Mouse (Mus musculus) neural tube, embryonic 15.5 days (tissue): Measurements from ENCODE around the gene Popdc2. TPM values are rescaled to one million over a fixed set of nuclear protein-coding genes. Genes with fewer than 3 reads are reported as not detected.

Experiments
- ATAC-seq: fragments of 200-750 bp; cut with Nextera tagmentation; 2 replicates; pipeline ENCODE4 v1.8.0; 2017; ENCODE audit warnings: mild to moderate bottlenecking, moderate TSS enrichment, moderate library complexity; ENCODE audit not compliant: low FRiP score
- H3K27ac ChIP-seq: fragments of 300-500 bp; sonication (generic); replicated peaks from 2 replicates; pipeline ENCODE4 v1.5.1; 2015; ENCODE audit warnings: mild to moderate bottlenecking, inconsistent platforms
- H3K27me3 ChIP-seq: fragments of 300-500 bp; sonication (generic); replicated peaks from 2 replicates; pipeline ENCODE4 v1.6.1; 2015; ENCODE audit warnings: inconsistent platforms
- H3K36me3 ChIP-seq: fragments of 300-500 bp; sonication (generic); 2 replicates; pipeline ENCODE4 v1.6.1; 2015; ENCODE audit warnings: inconsistent platforms
- H3K4me1 ChIP-seq: fragments of 300-500 bp; sonication (generic); 2 replicates; pipeline ENCODE4 v1.6.1; 2015; ENCODE audit warnings: inconsistent platforms
- H3K4me2 ChIP-seq: fragments of 300-500 bp; sonication (generic); 2 replicates; pipeline ENCODE4 v1.6.1; 2015; ENCODE audit warnings: inconsistent platforms, mild to moderate bottlenecking, moderate library complexity
- H3K4me3 ChIP-seq: fragments of 300-500 bp; sonication (generic); replicated peaks from 2 replicates; pipeline ENCODE4 v1.5.1; 2015; ENCODE audit warnings: mild to moderate bottlenecking, inconsistent platforms
- H3K9ac ChIP-seq: fragments of 300-500 bp; sonication (generic); replicated peaks from 2 replicates; pipeline ENCODE4 v1.6.1; 2015; ENCODE audit warnings: mild to moderate bottlenecking, inconsistent platforms
- H3K9me3 ChIP-seq: fragments of 300-500 bp; sonication (generic); replicated peaks from 2 replicates; pipeline ENCODE4 v1.6.1; 2016; ENCODE audit warnings: inconsistent platforms
- WGBS: fragments of 180-500 bp; shearing (Covaris S2); methylation state at CpG from one replicate; pipeline ENCODE4 v1.1.7; 2015; ENCODE audit warnings: mixed read lengths; 5-methylcytosine and 5-hydroxymethylcytosine counted together
- polyA plus RNA-seq: library from polyadenylated mRNA; unstranded; fragments of >200 nt; fragmentation: Nextera tagmentation; extraction: Ambion mirVana; gene quantifications from 2 replicates; pipeline ENCODE4 v1.2.1, GENCODE M21; 2015

Gene Popdc2
- polyA plus RNA-seq, 1 experiment from 2014 or later = 1.0 TPM

GRCm38 (mm10) chr16:38370633-38371374, 8.8 kb downstream of the Popdc2 start:
- no peak for ATAC-seq
- Histone ChIP-seq H3K36me3 (no peaks in the 10 kb centered on the region), H3K4me2 (no peak overlapping the region), H3K4me3 (no peak overlapping the region), H3K9me3 (no peaks in the 10 kb centered on the region), H3K27me3 (no peaks in the 10 kb centered on the region), H3K4me1 (no peaks in the 10 kb centered on the region), H3K9ac (no peak overlapping the region), H3K27ac (no peak overlapping the region)
- 75% methylated on average over 8 of the region's 8 CpGs for WGBS

GRCm38 (mm10) chr16:38371705-38372296, 9.8 kb downstream of the Popdc2 start:
- Histone ChIP-seq H3K9me3 (no peaks in the 10 kb centered on the region), H3K4me3 (no peak overlapping the region), H3K27ac (no peak overlapping the region), H3K36me3 (no peaks in the 10 kb centered on the region), H3K4me2 (no peak overlapping the region), H3K27me3 (no peaks in the 10 kb centered on the region), H3K4me1 (peaks cover 9% of the 10 kb centered on the region), H3K9ac (no peak overlapping the region)
- no peak for ATAC-seq
- 91% methylated on average over 15 of the region's 15 CpGs for whole genome bisulfite sequencing

- no peak for ATAC-seq
- no peak overlapping the region for H3K4me2 ChIP-seq
- H3K4me1 ChIP-seq = peaks cover 12% of the 10 kb centered on the region
- no peaks in the 10 kb centered on the region for H3K27me3 ChIP-seq
- no peak overlapping the region for H3K4me3 ChIP-seq
- no peak overlapping the region for H3K9ac ChIP-seq
- H3K36me3 ChIP-seq = no peaks in the 10 kb centered on the region
- no peaks in the 10 kb centered on the region for H3K9me3 ChIP-seq
- H3K27ac ChIP-seq = no peak overlapping the region
- 86% methylated on average over 4 of the region's 4 CpGs for WGBS
These were observed 10.9 kb downstream of the Popdc2 start for GRCm38 (mm10) chr16:38372876-38373275.

GRCm38 (mm10) chr16:38373439-38373838, 11.4 kb downstream of the Popdc2 start:
- H3K4me2 ChIP-seq = no peak overlapping the region
- H3K36me3 ChIP-seq = no peaks in the 10 kb centered on the region
- no peak for ATAC-seq
- no peaks in the 10 kb centered on the region for H3K27me3 ChIP-seq
- no peak overlapping the region for H3K27ac ChIP-seq
- 83% methylated on average over 10 of the region's 10 CpGs for WGBS
- no peak overlapping the region for H3K4me3 ChIP-seq
- H3K4me1 ChIP-seq = peaks cover 12% of the 10 kb centered on the region
- H3K9me3 ChIP-seq = no peaks in the 10 kb centered on the region
- no peak overlapping the region for H3K9ac ChIP-seq

GRCm38 (mm10) chr16:38373941-38374340, 11.9 kb downstream of the Popdc2 start:
- Histone ChIP-seq H3K4me1 (peaks cover 12% of the 10 kb centered on the region), H3K27ac (no peak overlapping the region), H3K9me3 (no peaks in the 10 kb centered on the region), H3K27me3 (no peaks in the 10 kb centered on the region), H3K9ac (no peak overlapping the region), H3K4me2 (0 out of 2 replicates have a peak overlapping the region, but pooled peaks have one; percentile 3), H3K36me3 (no peaks in the 10 kb centered on the region), H3K4me3 (no peak overlapping the region)
- 85% methylated on average over 16 of the region's 16 CpGs for WGBS
- ATAC-seq = no peak

GRCm38 (mm10) chr16:38374379-38375140, 12.6 kb downstream of the Popdc2 start:
- 0 out of 2 replicates have a peak overlapping the region, but pooled peaks have one; percentile 3 for H3K4me2 ChIP-seq
- no peak overlapping the region for H3K9ac ChIP-seq
- H3K9me3 ChIP-seq = no peaks in the 10 kb centered on the region
- ATAC-seq = no peak
- no peaks in the 10 kb centered on the region for H3K36me3 ChIP-seq
- no peaks in the 10 kb centered on the region for H3K27me3 ChIP-seq
- peaks cover 12% of the 10 kb centered on the region for H3K4me1 ChIP-seq
- H3K27ac ChIP-seq = no peak overlapping the region
- WGBS = 88% methylated on average over 10 of the region's 10 CpGs
- H3K4me3 ChIP-seq = no peak overlapping the region

- ATAC-seq = no peak
- Histone ChIP-seq H3K36me3 (no peaks in the 10 kb centered on the region), H3K9me3 (no peaks in the 10 kb centered on the region), H3K4me2 (no peak overlapping the region), H3K27ac (no peak overlapping the region), H3K9ac (no peak overlapping the region), H3K4me1 (peaks cover 12% of the 10 kb centered on the region), H3K27me3 (no peaks in the 10 kb centered on the region), H3K4me3 (no peak overlapping the region)
- WGBS = 87% methylated on average over 7 of the region's 7 CpGs
These were observed 13.2 kb downstream of the Popdc2 start for GRCm38 (mm10) chr16:38375182-38375581.

- Histone ChIP-seq H3K27me3 (no peaks in the 10 kb centered on the region), H3K9me3 (no peaks in the 10 kb centered on the region), H3K27ac (peak overlapping the region; percentile 80), H3K36me3 (no peaks in the 10 kb centered on the region), H3K9ac (peak overlapping the region; percentile 36; the same call in 1 of the 2 replicates), H3K4me3 (peak overlapping the region; percentile 22), H3K4me2 (peak overlapping the region; percentile 54), H3K4me1 (peaks cover 12% of the 10 kb centered on the region)
- ATAC-seq = peak; percentile 90
- 19% methylated on average over 17 of the region's 17 CpGs for WGBS
These were observed 14.3 kb downstream of the Popdc2 start for GRCm38 (mm10) chr16:38376163-38376840.

- ATAC-seq = peak; percentile 46
These were observed 14.8 kb downstream of the Popdc2 start for GRCm38 (mm10) chr16:38376841-38377249.

GRCm38 (mm10) chr16:38377546-38377945, 15.5 kb downstream of the Popdc2 start:
- no peaks in the 10 kb centered on the region for H3K27me3 ChIP-seq
- no peak overlapping the region for H3K9ac ChIP-seq
- no peak overlapping the region for H3K27ac ChIP-seq
- ATAC-seq = no peak
- H3K9me3 ChIP-seq = no peaks in the 10 kb centered on the region
- WGBS = 82% methylated on average over 6 of the region's 6 CpGs
- H3K4me2 ChIP-seq = no peak overlapping the region
- H3K4me1 ChIP-seq = peaks cover 12% of the 10 kb centered on the region
- no peak overlapping the region for H3K4me3 ChIP-seq
- H3K36me3 ChIP-seq = no peaks in the 10 kb centered on the region

More at GRCm38 (mm10) chr16:38376841-38377249, 14.8 kb downstream of the Popdc2 start:
- Histone ChIP-seq H3K27ac (peak overlapping the region; percentile 80), H3K4me1 (peaks cover 12% of the 10 kb centered on the region), H3K9me3 (no peaks in the 10 kb centered on the region), H3K4me2 (peak overlapping the region; percentile 54), H3K27me3 (no peaks in the 10 kb centered on the region), H3K4me3 (peak overlapping the region; percentile 22), H3K9ac (peak overlapping the region; percentile 36; the same call in 1 of the 2 replicates), H3K36me3 (no peaks in the 10 kb centered on the region)
- 60% methylated on average over 8 of the region's 8 CpGs for whole genome bisulfite sequencing

GRCm38 (mm10) chr16:38378591-38378990, 16.6 kb downstream of the Popdc2 start:
- H3K36me3 ChIP-seq = no peaks in the 10 kb centered on the region
- H3K27me3 ChIP-seq = no peaks in the 10 kb centered on the region
- no peak overlapping the region for H3K27ac ChIP-seq
- H3K4me1 ChIP-seq = peaks cover 12% of the 10 kb centered on the region
- WGBS = 78% methylated on average over 6 of the region's 6 CpGs
- no peak overlapping the region for H3K9ac ChIP-seq
- no peaks in the 10 kb centered on the region for H3K9me3 ChIP-seq
- no peak for ATAC-seq
- H3K4me3 ChIP-seq = no peak overlapping the region
- no peak overlapping the region for H3K4me2 ChIP-seq
